Mouse (Mus musculus): ENCODE results near the gene Sdsl. TPM values are rescaled to one million over a fixed set of nuclear protein-coding genes. Genes with fewer than 3 reads are reported as not detected.

The Sdsl gene
- total RNA-seq, 2 experiments from 2014 or later: 7.5 to 8.0 TPM

DNA sequence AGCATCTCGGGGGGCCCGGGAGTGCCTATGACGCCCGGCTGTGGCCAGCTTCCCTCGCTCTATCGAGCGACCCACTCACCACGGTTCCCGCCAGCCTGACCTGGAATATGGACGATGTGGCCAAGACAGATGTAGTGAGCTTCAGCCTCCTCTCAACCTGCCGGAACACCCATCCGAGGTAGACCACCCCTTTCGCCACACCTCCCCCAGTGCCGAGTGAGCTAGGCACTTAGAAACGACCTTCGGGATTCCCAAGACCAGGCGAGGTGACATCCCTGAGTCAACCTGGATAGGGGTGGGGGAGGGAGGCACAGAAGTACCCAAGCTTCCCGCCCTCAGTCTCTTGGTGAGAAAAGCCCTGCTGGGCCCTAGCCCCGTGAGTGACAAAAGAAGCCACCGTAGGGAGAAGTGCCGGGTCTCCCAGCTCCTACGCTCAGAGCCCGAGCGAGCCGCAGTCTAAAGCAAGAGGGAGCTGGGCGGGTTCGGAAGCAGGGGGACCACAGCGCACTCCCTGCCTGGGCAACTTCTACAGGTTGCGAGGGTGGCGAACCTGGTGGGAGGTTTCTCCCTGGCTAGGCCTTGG lies 41.5 kb downstream of the Sdsl start:
- DNase-seq (ENCODE audit: low spot score in 2 of 2): no peak

GRCm38 (mm10) chr5:120429692-120430091 lies 42.9 kb downstream of the Sdsl start:
- no peak for DNase-seq (ENCODE audit: low spot score in 2 of 2)

DNA sequence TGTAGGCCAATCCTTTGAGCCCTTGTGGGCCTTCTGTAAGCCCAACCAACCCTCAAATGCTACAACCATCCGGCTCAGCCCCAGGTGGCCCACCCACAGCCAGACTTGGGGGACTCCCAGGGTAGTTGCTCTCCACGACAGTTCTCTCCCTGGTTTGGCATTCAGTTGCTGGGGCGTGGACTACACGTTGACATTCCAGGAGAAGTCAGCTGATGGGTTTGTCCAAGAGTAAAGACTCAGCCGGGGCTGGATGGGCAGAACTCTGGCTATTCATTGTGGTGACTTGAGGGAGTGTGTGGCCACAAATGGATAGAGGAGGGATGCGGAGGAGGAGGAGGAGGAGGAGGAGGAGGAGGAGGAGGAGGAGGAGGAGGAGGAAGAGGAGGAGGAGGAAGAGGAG lies 43.6 kb downstream of the Sdsl start:
- no peak for DNase-seq (ENCODE audit: low spot score in 2 of 2)

- DNase-seq (ENCODE audit: low spot score in 2 of 2): no peak
Measured at GRCm38 (mm10) chr5:120428189-120428838, 44.3 kb downstream of the Sdsl start.

DNA sequence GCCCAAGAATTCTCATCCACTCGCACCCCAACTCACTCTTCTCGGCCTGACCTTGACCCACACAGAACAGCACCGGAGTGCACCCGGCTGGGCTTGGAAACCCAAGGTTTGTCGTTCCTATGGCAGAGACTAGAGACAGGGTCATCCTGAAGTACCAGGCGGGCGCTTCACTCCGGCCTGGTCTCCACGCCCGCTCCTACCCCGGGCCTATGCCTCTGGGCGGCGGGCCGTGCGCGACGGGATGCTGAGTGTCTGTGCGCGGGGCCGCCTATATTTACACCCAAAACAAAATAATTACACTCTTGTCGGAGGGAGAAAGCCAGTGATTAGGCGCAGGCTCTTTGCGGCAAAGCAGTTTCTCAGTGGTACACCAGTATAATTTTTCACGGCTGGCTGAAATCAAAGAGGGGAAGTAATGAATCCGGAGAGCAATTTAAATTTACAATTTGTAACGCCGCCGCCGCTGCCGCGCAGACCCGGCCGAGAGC lies 45.1 kb downstream of the Sdsl start:
- DNase-seq (ENCODE audit: low spot score in 2 of 2): no peak

DNA sequence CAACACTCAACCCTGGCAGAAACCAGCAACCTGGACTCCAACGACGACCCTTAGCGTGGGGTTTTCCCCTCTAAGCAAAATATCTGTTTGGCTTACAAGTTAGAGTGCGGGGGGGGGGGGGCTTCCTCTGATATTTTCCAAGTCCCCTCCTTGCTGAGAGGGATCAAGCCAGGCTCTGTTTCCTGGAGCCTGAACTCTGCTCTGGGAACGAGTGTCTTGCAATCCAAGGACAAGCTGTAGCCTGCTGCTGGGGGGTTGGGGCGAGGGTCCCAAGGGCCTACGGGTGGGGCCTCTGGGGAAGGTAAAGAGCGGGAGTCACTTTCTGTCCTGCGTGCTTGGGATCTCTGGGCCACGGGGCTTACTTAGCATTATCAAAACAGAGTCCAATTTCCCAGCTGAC lies 46.0 kb downstream of the Sdsl start:
- DNase-seq (ENCODE audit: low spot score in 2 of 2): no peak

DNA sequence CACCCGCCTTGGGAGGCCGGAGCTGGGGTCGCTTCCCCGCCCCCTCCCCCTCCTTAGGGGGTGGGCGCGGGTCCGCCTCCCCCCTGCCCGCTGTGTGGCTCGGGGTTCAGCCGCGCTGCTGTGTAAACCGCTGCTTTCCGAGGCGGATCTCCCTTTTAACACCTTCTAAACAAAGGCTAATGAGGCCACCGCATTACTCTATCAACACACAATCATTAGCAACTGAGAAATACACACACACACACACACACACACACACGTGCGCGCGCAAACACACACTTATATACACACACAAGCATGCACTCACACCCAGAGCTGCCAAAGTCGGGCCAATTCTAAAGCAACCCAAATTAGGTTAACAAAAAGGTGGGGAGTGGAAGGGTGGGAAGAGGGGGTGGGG lies 46.9 kb downstream of the Sdsl start:
- no peak for DNase-seq (ENCODE audit: low spot score in 2 of 2)

- no peak for DNase-seq (ENCODE audit: low spot score in 2 of 2)
Measured at GRCm38 (mm10) chr5:120424657-120425056, 48.0 kb downstream of the Sdsl start.

DNA sequence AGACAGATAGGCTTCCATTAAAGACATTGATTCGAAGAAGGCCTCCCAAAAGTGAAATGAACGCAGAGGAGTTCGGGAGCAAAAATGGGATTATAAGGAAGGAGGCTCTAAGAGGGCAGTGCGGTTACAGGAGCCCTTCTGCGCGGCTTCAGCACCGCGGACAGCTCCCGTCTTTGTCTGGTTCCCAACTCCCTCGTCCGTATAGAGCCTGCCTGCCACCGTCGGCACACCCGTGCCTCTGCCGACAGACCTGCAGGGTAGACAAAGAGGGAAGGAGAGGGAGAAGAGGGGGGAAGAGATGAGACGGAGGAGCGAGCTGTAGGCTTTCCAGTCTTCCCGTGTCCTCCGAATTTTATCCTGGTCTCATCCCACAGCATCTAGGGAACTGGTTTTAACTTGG lies 48.6 kb downstream of the Sdsl start:
- DNase-seq (ENCODE audit: low spot score in 2 of 2): no peak

- peak; percentile 39 to 76 for DNase-seq (ENCODE audit: low spot score in 2 of 2)
Measured at GRCm38 (mm10) chr5:120420106-120420505, 52.5 kb downstream of the Sdsl start.

DNA sequence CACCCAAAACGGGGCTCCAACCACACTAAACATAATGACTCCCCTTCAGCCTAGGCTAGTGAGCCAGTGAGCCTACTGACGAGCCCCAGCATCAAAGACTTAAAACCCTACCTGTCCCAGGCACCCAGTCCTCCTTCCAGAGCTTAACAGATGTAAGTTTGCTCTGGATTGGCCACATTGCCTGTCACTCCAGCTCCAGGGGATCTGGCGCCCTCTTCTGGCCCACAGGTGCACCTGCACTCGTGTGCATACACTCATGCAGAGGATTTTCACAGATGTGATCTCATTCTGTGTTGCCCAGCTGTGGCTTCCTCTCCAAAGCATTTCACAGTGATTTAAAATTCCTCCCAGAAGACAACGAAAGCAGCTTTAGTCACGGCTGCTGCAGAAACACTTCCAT lies 59.2 kb downstream of the Sdsl start:
- DNase-seq (ENCODE audit: low spot score in 2 of 2): no peak

- DNase-seq (ENCODE audit: low spot score in 2 of 2): peak; percentile 33 to 54
Measured at GRCm38 (mm10) chr5:120409385-120410378, 62.9 kb downstream of the Sdsl start.

- peak in 1 of 2 experiments; percentile 8 for DNase-seq (ENCODE audit: low spot score in 2 of 2)
Measured at GRCm38 (mm10) chr5:120408933-120409332, 63.7 kb downstream of the Sdsl start.

Other genes starting within 250 kb of the Sdsl start
- gene Lhx5, start 41.1 kb downstream of the Sdsl start, total RNA-seq (2021): not detected
- gene Sds, start 3.7 kb upstream of the Sdsl start, total RNA-seq (2021): under 1 TPM; 0.33 to 0.69 TPM
- gene Plbd2, start 30.8 kb upstream of the Sdsl start, total RNA-seq (2021): 10 to 100 TPM; 55.8 to 56.5 TPM
- gene Slc8b1, start 38.4 kb upstream of the Sdsl start, total RNA-seq (2021): 10 to 100 TPM in 1 of 2 experiments, 1 to 10 TPM in 1; 7.8 to 11.8 TPM
- gene Tpcn1, start 115.9 kb upstream of the Sdsl start, total RNA-seq (2021): 10 to 100 TPM; 33.9 to 37.0 TPM
- gene Iqcd, start 116.2 kb upstream of the Sdsl start, total RNA-seq (2021): 1 to 10 TPM in 1 of 2 experiments, under 1 TPM in 1; 0.99 to 1.0 TPM
- 10 to 100 TPM; 27.5 to 29.5 TPM for gene Rita1, start 139.8 kb upstream of the Sdsl start, total RNA-seq (2021)
- gene Ddx54, start 139.9 kb upstream of the Sdsl start, total RNA-seq (2021): 10 to 100 TPM; 39.3 to 40.5 TPM
- gene Cfap73, start 161.4 kb upstream of the Sdsl start, total RNA-seq (2021): under 1 TPM; 0.61 to 0.82 TPM
- 10 to 100 TPM; 92.7 to 97.3 TPM for gene Rasal1, start 176.0 kb upstream of the Sdsl start, total RNA-seq (2021)
- 10 to 100 TPM; 70.7 to 75.2 TPM for gene Dtx1, start 239.1 kb upstream of the Sdsl start, total RNA-seq (2021)